Mouse (Mus musculus): ENCODE measurements at regions not wholly inside any gene's neighbourhood (a gene's known extent, or its start where the extent isn't known, plus 50 kb on each side); places are given as distances from the start of the nearest gene placed in this dataset.

GRCm38 (mm10) chr17:70942478-70942877 is 60.0 kb upstream of the Myom1 start:
- DNase-seq (ENCODE audit: low spot score), result no peak
- 92% methylated on average over 5 of the region's 5 CpGs for WGBS

GRCm38 (mm10) chr17:70934258-70934657 is 68.2 kb upstream of the Myom1 start:
- Histone ChIP-seq H3K4me1 (replicated peaks) (no peaks in the 10 kb centered on the region), H3K36me3 (no peaks in the 10 kb centered on the region), H3K9me3 (no peaks in the 10 kb centered on the region), H3K4me3 (no peak overlapping the region), H3K27me3 (ENCODE audit: insufficient read depth, poor library complexity, severe bottlenecking) (no peaks in the 10 kb centered on the region), H3K27ac (no peak overlapping the region)
- DNase-seq (ENCODE audit: low spot score), result no peak
- 95% methylated on average over 1 of the region's 1 CpGs for WGBS

More at GRCm38 (mm10) chr17:70942478-70942877, 60.0 kb upstream of the Myom1 start:
- no peaks in the 10 kb centered on the region for H3K4me1 ChIP-seq (replicated peaks)
- no peaks in the 10 kb centered on the region for H3K27me3 ChIP-seq (ENCODE audit: insufficient read depth, poor library complexity, severe bottlenecking)
- H3K4me3 ChIP-seq, result no peak overlapping the region
- no peak overlapping the region for H3K27ac ChIP-seq
- no peaks in the 10 kb centered on the region for H3K9me3 ChIP-seq
- H3K36me3 ChIP-seq, result no peaks in the 10 kb centered on the region

DNA sequence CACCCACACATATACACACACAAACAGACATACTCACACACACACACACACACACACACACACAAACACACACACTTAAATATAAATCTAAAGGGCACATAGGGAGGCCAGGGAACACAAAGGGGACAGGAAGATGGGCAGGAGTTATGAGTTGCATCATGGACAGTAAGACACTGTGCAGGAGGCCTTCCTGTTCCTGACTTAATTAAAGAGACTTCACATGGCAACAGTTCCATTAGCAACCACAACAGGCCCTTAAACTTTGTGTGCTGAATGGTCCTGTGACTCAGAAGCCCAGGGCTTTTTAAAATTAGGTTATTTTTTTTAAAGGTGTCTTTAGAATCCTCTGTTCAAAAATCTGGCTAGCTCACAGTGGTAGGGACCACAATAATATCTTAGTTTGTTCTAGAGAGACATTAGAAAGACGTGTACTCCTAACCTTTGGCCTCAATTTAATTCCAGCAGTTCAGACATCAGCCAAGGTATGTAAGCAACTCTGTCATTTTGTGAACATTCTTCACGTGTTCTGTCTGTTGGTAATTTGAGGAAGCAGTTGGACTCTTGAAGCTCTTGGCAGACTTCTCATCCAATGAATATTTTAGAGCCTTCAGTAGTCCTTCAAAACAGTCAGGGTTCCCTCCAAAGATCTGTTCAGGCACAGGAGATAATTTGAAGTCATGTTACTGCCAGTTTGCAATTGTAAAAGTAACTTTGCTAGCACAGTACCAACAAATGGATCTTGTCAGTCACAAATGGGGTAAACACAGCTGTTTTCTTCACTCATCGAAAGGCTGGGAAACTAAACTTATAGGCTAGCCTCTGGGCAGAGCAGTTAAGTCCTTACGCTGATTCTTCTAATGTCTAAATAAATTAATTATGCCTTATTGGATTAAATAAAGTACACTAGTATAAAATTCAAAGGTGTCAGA is 69.0 kb upstream of the Myom1 start:
- Histone ChIP-seq H3K4me3 (no peak overlapping the region), H3K27me3 (ENCODE audit: insufficient read depth, poor library complexity, severe bottlenecking) (no peaks in the 10 kb centered on the region), H3K9me3 (no peaks in the 10 kb centered on the region), H3K27ac (no peak overlapping the region), H3K4me1 (replicated peaks) (no peaks in the 10 kb centered on the region), H3K36me3 (no peaks in the 10 kb centered on the region)
- DNase-seq (ENCODE audit: low spot score), result no peak
- 73% methylated on average over 4 of the region's 4 CpGs for WGBS

- Histone ChIP-seq H3K27ac (no peak overlapping the region), H3K4me3 (no peak overlapping the region), H3K27me3 (ENCODE audit: insufficient read depth, poor library complexity, severe bottlenecking) (no peaks in the 10 kb centered on the region), H3K4me1 (replicated peaks) (no peaks in the 10 kb centered on the region), H3K36me3 (no peaks in the 10 kb centered on the region), H3K9me3 (no peaks in the 10 kb centered on the region)
- no peak for DNase-seq (ENCODE audit: low spot score)
These were observed 69.9 kb upstream of the Myom1 start for GRCm38 (mm10) chr17:70932565-70932964.

DNA sequence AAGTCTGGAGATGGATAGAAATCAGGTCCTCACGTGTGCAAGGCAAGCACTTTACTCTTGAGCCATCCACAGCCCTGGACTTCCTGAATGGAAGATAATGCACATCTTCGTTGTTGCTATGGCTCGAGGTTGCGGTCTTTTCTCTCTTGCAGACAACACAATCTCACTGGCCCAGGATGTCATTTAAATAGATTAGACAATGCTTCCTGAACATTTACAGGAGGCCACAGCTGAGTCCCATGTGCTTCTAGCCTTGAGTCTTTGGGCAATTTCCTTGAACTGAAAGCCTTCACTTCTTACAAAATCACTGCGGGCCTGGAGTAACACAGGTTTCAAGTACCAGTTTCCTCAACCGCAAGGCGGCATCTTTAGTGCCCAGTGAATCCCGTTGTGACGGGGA is 71.8 kb upstream of the Myom1 start:
- Histone ChIP-seq H3K9me3 (no peaks in the 10 kb centered on the region), H3K4me1 (replicated peaks) (no peaks in the 10 kb centered on the region), H3K27ac (no peak overlapping the region), H3K4me3 (no peak overlapping the region), H3K27me3 (ENCODE audit: insufficient read depth, poor library complexity, severe bottlenecking) (no peaks in the 10 kb centered on the region), H3K36me3 (no peaks in the 10 kb centered on the region)
- DNase-seq (ENCODE audit: low spot score), result no peak
- 91% methylated on average over 9 of the region's 9 CpGs for WGBS

DNA sequence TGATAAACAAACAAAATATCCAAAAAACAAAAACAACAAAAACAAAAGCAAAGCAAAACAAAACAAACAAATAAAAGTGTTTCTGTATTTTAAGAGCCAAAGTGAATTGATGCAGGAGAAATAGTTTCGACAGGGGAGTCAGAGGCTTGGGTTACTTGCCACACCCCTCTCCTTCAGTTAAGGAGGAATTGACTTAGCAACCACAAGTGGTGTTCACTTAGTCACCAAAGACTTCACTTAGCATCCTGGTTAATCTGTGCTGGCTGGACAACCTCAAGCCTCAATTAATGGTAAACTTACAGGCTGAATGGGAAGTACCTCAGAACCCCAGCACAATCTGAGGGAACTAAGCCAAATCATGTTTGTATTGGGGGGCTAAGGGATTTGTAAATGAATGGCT is 72.9 kb upstream of the Myom1 start:
- Histone ChIP-seq H3K27me3 (ENCODE audit: insufficient read depth, poor library complexity, severe bottlenecking) (no peaks in the 10 kb centered on the region), H3K9me3 (no peaks in the 10 kb centered on the region), H3K27ac (no peak overlapping the region), H3K4me1 (replicated peaks) (no peaks in the 10 kb centered on the region), H3K4me3 (no peak overlapping the region), H3K36me3 (no peaks in the 10 kb centered on the region)
- 83% methylated on average over 1 of the region's 1 CpGs for WGBS
- DNase-seq (ENCODE audit: low spot score), result no peak

DNA sequence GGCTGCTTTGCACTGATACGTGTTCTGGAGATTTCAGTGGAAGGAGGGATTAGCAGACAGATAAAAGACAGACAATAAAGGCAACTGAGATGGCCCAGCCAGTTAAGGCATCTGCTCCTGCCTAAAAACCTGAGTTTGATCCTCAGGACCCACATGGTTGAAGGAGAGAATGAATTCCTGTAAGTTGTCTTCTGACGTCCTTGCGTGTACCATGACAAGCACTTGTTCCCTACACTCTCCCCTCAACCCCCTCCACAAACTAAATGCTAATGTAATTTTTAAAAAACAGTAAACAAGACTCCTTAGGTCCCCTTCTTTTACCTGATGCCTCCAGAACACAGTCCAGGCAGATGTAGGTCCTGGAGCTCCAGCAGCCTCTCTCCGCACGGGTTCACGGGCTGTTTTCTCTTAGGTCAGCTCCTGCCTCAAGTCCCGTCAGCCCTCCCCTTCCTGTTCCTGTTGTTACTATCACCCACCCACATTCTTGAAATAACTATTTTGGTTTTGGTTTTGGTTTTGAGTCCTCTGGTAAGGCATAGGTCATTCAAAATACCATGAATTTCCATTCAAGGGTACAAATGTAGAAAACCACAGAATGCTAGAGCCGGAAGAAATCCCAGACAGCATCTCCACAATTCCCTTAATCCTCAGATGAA is 71.3 kb upstream of the Tgif1 start:
- Histone ChIP-seq H3K27me3 (ENCODE audit: insufficient read depth, poor library complexity, severe bottlenecking) (no peaks in the 10 kb centered on the region), H3K27ac (no peak overlapping the region), H3K4me1 (replicated peaks) (no peaks in the 10 kb centered on the region), H3K9me3 (no peaks in the 10 kb centered on the region), H3K4me3 (no peak overlapping the region), H3K36me3 (no peaks in the 10 kb centered on the region)
- 89% methylated on average over 8 of the region's 8 CpGs for WGBS
- DNase-seq (ENCODE audit: low spot score), result no peak

DNA sequence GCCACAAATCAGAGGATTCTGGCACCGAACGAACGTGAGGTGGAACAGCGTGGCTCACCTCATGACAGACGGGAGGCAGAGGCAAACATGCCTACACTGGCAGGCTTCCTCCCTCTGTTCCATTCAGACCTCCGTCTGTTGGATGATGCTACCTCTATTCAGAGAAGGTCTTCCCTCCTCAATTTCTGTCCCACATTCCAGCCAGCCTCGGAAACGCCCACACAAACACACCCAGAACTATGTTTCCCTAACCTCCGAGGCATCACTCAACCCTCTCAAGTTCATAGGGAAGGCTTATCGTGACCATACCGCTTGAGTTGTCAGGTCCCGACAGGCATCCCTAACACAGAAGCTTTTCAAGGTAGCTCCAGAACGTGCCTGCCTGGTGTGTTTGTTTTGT is 68.3 kb upstream of the Tgif1 start:
- H3K9me3 ChIP-seq, result no peaks in the 10 kb centered on the region
- H3K4me3 ChIP-seq, result no peak overlapping the region
- no peak overlapping the region for H3K27ac ChIP-seq
- peaks cover 21% of the 10 kb centered on the region for H3K4me1 ChIP-seq (replicated peaks)
- no peaks in the 10 kb centered on the region for H3K36me3 ChIP-seq
- DNase-seq (ENCODE audit: low spot score), result no peak
- no peaks in the 10 kb centered on the region for H3K27me3 ChIP-seq (ENCODE audit: insufficient read depth, poor library complexity, severe bottlenecking)
- 82% methylated on average over 13 of the region's 13 CpGs for WGBS

DNA sequence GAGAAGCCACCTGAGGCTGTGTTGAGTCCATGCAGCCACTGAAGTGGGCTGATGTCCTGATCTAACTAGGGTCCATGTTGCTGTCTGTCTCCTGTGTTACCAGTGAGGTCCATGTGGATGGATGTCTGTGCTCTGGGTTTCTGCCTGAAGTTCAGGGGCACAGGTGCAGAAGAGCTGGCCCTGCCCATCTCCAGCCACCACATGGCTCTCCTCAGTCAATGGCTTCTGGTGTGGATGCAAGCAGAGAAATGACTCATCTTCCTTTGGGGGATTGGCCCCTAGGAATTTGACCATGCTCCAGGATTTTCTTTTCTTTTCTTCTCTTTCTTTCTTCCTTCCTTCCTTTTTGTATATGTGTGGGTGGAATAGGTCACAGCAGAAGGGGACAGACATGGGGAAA is 66.8 kb upstream of the Tgif1 start:
- no peaks in the 10 kb centered on the region for H3K27me3 ChIP-seq (ENCODE audit: insufficient read depth, poor library complexity, severe bottlenecking)
- H3K9me3 ChIP-seq, result no peaks in the 10 kb centered on the region
- no peak overlapping the region for H3K27ac ChIP-seq
- no peak for DNase-seq (ENCODE audit: low spot score)
- H3K36me3 ChIP-seq, result no peaks in the 10 kb centered on the region
- no peak overlapping the region for H3K4me3 ChIP-seq
- H3K4me1 ChIP-seq (replicated peaks), result peaks cover 21% of the 10 kb centered on the region

DNA sequence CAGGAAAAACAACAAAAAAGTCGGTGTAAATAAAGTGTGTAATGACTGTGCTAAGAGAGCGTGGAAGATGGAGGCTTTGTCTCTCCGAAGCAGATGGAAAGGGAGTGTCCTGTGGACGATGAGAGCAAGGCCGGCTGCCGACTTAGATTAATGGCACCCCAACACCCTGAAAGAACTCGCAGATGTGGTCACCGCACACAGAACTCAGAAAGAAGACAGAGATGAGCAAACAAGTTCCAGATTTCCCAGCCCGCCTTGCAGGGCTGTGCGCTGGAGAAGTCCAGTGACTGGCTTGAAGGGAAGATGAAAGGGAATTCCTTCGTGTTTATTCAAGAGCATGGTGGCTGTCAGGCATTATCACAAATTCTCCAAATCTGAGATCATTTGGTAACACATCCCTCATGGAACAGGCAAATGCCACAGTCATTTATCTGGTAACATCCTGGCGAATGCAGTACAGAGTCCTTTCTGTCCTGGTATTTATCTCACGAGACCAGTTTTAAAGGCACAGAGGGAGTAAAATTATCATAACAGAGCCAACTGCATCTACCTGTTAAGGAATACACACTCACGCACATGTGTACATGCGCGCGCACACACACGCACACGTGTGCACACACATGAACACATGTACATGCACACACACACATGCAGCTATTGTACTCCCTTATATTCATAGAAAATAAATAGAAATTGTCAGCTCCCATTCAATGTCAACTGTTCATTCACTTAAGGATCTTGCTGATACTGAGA is 64.0 kb upstream of the Tgif1 start:
- Histone ChIP-seq H3K27me3 (ENCODE audit: insufficient read depth, poor library complexity, severe bottlenecking) (no peaks in the 10 kb centered on the region), H3K9me3 (no peaks in the 10 kb centered on the region), H3K4me1 (replicated peaks) (peaks cover 21% of the 10 kb centered on the region), H3K4me3 (no peak overlapping the region), H3K27ac (no peak overlapping the region), H3K36me3 (no peaks in the 10 kb centered on the region)
- WGBS, result 75% methylated on average over 19 of the region's 19 CpGs
- peak; percentile 12 for DNase-seq (ENCODE audit: low spot score)

GRCm38 (mm10) chr17:70916089-70916750 is 62.9 kb upstream of the Tgif1 start:
- Histone ChIP-seq H3K27me3 (ENCODE audit: insufficient read depth, poor library complexity, severe bottlenecking) (no peaks in the 10 kb centered on the region), H3K4me3 (no peak overlapping the region), H3K36me3 (no peaks in the 10 kb centered on the region), H3K27ac (no peak overlapping the region), H3K4me1 (replicated peaks) (peaks cover 21% of the 10 kb centered on the region), H3K9me3 (no peaks in the 10 kb centered on the region)
- DNase-seq (ENCODE audit: low spot score), result no peak
- WGBS, result 54% methylated on average over 12 of the region's 12 CpGs

- DNase-seq (ENCODE audit: low spot score), result no peak
- WGBS, result 65% methylated on average over 6 of the region's 6 CpGs
These were observed 62.1 kb upstream of the Tgif1 start for GRCm38 (mm10) chr17:70915445-70915844.

More at GRCm38 (mm10) chr17:70915445-70915844, 62.1 kb upstream of the Tgif1 start:
- Histone ChIP-seq H3K27ac (no peak overlapping the region), H3K36me3 (no peaks in the 10 kb centered on the region), H3K27me3 (ENCODE audit: insufficient read depth, poor library complexity, severe bottlenecking) (no peaks in the 10 kb centered on the region), H3K4me3 (no peak overlapping the region), H3K4me1 (replicated peaks) (peaks cover 21% of the 10 kb centered on the region), H3K9me3 (no peaks in the 10 kb centered on the region)
